Mouse (Mus musculus): ENCODE data around the gene Ticrr.

Ticrr gene

DNA sequence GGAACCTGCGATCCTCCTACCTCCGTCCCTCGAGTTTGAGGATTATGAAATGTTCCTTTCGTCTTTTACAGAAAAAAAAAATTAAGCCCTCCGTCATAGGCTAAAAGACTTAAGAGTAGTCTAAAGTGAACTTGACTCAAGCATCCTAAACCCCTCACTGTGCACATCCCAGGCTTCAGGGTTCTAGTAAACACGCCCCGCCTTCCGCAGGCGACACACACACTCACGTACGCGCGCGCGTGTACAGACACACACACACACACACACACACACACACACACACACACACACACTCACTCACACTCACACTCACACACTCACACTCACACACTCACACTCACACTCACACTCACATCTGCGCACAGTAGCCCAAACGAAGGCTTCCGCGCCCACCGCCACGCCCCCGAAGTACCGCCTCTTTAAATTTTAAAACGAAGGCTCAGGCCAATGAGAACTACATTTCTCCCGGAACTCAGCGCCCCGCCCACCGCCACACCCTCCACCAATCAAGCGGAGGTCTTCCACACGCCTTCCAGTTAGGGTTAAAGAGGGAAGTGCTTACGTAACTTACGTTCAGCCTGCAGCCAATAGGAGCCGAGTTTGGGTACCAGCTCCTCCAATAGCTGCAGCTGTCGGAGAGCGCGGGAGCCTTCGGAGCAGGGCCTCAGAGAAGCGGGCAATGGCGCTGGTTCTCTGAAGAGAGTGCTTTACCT is at the start of gene Ticrr:
Ticrr (plus strand) TSS at position 619 of the 713 bp plus-strand sequence.
- peak; percentile 95 for DNase-seq (ENCODE audit: low spot score)

DNA sequence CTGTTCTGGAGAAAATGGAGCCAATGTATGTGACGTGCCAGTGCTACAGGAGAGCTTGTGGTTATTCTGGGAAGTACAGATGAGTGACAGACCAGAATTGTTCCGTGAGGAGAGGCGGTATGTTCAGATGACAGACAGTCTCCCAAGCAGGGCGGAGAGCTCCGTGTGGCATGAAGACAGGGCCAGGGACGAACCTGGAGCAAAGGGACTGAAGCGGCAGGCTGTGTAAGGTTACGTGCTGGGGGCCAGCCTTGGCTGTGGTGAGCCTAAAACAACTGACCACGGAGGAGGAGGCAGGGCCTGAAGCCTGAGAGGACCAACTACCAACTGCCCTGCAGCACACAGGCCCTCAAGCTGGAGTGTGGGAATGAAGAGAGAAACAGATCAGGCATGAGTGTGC is 48.1 kb upstream of the Ticrr start:
- no peak for DNase-seq (ENCODE audit: low spot score)

GRCm38 (mm10) chr7:79612783-79613182 is 47.2 kb upstream of the Ticrr start:
- no peak for DNase-seq (ENCODE audit: low spot score)

DNA sequence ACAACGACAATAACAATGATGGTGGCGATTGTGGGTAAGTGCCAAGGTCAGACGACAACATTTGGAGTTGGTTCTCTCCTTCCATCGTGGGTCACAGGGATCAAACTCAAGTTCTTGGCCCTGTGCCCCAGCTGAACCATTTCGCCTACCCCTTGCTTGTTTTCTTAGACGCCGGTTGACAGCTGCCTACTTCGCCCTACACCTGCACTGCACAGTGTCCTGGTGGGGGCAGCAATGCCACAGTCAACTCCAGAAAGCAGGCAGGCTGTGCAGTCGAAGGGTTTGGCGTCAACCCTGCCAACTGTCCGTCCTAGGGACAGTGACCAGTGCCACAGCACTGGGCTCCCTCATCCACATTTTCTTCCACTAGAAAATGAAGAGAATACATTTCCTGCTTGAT is 46.7 kb upstream of the Ticrr start:
- no peak for DNase-seq (ENCODE audit: low spot score)

DNA sequence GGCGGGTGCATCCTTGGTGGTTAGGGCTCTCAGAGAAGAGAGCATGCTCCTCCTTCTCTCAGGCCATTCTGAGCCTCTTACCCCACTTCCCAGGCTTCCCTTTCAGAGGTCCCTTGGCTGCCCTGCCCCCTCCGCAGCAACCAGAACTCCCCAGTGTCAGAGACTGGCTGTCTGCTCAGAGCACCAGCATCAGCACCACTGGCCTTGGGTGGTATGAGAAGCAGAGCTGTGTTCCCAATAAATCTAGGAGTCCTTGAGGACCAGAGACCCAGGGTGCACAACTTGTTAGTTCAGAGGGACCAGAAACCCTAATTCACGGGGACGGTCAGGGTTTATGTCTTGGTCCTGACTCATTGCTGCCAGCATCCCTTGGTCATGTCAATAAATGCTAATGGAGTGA is 45.0 kb upstream of the Ticrr start:
- DNase-seq (ENCODE audit: low spot score): no peak

- no peak for DNase-seq (ENCODE audit: low spot score)
Measured at GRCm38 (mm10) chr7:79615941-79616340, 44.1 kb upstream of the Ticrr start.

GRCm38 (mm10) chr7:79617418-79617817 is 42.6 kb upstream of the Ticrr start, which contains the start of gene Rhcg:
Rhcg (minus strand) TSS chr7:79617657.
- DNase-seq (ENCODE audit: low spot score): no peak

GRCm38 (mm10) chr7:79619493-79619892 is 40.5 kb upstream of the Ticrr start:
- DNase-seq (ENCODE audit: low spot score): no peak

- no peak for DNase-seq (ENCODE audit: low spot score)
Measured at GRCm38 (mm10) chr7:79623086-79623485, 36.9 kb upstream of the Ticrr start.

DNA sequence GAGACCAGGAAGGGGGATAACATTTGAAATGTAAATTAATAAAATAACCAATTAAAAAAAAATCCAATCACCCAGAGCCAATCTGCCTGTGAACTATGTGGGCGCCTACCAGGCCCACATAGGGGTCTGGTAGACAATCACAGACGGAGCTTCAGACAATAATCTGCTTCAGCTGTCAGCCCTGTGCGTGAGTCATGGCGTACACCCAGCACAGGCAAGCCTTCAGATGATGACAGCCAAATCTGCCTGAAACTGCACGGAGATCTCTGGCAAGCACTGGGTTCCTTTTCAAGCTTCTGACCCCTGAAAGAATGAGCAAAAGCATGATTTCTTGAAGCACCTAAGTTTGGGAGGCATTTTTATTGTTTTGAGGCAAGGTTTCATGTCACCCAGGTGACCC is 33.8 kb upstream of the Ticrr start:
- no peak for DNase-seq (ENCODE audit: low spot score)

DNA sequence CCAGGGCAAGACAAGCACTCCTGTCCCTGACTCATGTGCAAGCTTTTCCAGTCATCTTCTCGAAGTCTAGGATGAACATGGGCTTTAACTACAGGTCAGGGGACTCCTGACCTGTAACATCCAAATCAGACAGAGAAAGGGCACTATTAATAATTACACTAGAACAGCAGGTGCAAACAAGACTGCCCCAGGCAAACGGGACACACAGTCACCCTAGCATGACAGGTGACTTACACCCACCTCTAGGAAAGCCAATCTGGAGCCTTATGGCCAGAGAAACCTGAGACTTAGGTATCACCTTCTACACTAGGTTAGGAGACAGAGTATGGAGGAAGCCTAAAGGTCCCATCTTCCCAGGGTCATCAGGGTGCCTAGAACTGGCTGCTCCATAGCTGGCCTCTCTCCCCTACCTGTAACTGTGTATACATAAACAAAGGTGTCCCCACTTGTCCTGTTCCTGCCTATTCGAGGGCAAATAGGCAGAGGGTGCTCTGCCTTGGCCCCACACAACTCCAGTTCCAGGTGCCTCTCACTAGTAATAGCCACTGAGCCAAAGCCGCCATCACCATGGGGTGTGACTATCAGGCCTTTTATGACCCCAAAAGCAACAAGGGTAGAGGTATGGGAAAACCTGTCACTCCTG is 31.6 kb upstream of the Ticrr start:
- no peak for DNase-seq (ENCODE audit: low spot score)

DNA sequence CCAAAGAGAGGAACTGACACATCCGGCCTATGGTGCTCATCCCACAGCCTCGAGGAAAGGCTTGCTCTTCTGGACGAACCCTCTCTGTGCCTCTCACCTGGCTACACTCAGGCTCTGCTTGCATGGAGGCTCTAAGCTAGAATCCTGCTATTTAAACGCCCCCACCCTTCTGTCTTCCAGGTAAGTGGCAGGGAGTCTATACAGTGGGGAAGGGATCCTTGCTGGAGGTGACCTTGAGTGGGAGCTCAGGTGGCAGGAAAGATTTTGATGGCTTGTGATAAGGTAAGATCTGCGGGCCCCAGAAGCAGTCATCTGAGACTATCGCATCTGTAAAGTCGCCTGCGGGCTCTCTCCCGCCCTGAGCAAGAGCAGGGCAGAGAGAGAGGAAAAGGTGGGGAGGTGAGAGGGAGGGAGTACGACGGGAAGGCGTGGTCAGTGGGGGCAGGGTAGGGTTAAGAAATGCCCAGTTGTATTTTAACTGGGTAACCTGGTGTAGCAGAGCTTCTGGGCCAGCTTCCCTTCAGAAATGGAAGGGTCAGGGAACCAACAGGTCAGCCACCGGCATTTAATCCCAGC is 28.1 kb upstream of the Ticrr start:
- no peak for DNase-seq (ENCODE audit: low spot score)

DNA sequence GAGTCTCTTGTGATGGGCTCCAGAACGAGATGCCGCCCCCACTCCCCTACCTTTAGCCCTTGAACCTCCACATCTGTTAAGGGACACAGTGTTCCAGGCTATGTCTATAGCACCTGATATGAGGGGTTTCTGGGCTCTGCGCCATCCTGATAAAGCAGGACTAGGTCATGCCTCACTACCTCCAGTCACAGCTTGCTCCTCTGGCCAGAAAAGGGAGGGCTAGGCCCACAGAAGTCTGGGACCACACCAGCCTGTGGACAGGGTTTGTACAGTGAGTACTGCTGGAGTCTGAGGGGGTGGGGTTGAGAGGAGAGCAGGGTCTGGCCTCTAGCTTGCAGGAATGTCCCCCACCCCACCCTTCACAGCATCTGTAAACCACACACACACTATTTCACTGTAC is 12.8 kb upstream of the Ticrr start:
- DNase-seq (ENCODE audit: low spot score): no peak

- no peak for DNase-seq (ENCODE audit: low spot score)
Measured at GRCm38 (mm10) chr7:79649005-79649404, 11.0 kb upstream of the Ticrr start.

DNA sequence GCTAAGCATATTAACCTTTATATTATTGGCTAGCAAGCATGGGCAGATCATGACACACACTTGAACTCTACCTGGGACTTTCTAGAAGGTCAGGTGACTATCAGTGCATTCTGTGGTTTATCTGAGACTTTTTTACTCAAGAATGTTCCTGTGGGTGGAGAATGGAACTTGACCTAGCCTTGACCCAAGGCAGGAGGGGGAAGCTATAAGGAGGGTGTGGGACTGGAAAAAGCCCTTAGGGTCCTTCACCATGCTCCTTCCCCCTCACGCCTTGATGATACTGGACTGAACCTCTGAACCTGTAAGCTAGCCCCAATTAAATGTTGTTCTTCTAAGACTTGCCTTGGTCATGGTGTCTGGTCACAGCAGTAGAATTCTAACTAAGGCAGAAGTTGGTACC is 5.8 kb upstream of the Ticrr start:
- DNase-seq (ENCODE audit: low spot score): no peak

- no peak for DNase-seq (ENCODE audit: low spot score)
Measured at GRCm38 (mm10) chr7:79654586-79654985, 5.4 kb upstream of the Ticrr start.

DNA sequence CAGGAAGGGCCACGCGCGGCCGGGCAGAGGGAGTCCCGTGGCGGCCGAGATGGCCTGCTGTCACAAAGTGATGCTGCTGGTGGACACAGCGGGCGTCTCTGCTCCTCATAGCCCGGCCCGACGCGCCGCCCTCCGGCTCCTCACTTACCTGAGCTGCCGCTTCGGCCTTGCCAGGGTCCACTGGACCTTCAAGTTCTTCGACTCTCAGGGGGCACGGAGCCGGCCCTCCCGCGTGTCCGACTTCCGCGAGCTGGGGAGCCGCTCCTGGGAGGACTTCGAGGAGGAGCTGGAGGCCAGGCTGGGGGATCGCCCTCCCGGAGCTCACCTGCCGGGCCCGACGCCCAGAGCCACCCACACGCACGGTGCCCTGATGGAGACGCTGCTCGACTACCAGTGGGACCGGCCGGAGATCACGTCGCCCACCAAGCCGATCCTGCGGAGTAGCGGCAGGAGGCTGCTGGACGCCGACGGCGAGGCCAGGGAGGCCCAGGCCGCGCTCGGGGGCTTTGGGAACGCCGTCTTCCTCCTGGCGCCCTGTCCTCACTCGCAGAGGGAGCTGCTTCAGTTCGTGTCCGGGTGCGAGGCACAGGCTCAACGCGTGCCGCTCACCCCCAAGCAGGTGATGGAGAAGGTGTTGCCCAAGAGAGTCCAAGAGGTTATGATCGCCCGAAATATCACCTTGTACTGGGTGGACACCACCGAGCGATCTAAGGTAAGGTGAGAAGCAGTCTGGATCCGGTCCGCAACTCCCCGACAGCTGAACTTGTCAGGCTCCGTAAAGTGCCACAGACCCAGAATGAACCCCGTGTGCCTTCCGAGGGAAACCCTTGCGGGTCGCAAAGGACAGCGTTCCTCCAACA is 525 bp downstream of the Ticrr start:
- no peak for DNase-seq (ENCODE audit: low spot score)

DNA sequence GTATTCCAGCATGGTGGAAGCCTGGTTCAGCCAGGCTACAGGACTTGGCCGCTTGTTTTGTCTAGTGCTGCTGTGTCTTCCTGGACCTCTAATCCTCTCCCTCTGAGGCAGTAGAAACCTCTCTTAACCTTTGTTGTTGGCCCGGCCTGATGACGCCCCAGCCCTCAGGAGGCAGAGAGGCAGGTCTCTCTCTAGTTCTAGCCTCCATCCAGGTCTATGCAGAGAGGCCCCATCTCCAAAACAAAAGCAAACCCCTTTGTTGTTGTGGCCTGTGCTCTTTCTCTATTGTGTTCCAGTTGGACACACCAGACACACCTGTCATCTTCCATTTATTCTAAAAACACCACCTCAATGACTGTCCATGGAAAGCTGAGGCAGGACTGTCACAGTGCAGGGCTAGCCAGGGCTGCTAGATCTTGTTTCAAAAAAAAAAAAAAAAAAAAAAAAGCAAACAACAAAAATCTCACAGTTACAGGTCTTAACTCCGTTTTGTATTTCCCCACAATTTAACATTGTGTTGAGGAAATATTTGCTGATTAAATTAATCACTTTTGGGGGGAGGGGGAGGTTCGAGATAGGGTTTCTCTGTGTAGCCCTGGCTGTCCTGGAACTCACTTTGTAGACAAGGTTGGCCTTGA is 1.4 kb downstream of the Ticrr start:
- no peak for DNase-seq (ENCODE audit: low spot score)

GRCm38 (mm10) chr7:79666690-79667089 is 6.7 kb downstream of the Ticrr start:
- no peak for DNase-seq (ENCODE audit: low spot score)

DNA sequence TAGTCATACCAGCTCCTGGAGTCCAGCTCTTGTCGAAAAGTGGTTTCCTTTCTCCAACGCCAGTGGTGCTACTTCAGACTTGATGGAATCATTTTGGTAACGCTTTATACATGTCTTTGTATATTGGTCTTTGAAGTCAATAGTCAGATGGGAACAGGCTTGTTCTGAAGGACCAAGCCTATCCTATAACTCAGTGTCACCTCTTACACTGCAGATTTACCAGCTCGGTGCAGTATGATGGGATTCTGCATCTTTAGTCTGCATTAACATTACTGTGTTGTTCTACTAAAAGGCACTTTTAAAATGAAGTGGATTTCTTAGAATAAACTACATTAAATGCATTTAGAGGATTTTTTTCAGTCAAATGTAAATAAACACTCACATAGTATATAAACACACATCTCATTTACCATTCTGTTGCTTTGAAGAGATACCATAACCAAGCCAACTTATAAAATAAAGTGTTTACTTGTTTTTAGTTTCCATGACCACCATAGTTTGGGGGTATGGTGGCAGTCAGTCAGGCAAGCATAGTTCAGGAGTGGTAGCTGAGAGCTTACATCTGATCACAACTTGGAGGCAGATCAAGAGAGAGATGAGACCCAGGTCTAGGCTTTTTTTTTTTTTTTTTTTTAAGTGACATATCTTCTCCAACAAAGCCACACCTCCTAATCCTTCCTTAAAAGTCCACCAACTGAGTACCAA is 11.1 kb downstream of the Ticrr start:
- no peak for DNase-seq (ENCODE audit: low spot score)

- no peak for DNase-seq (ENCODE audit: low spot score)
Measured at GRCm38 (mm10) chr7:79679186-79679585, 19.2 kb downstream of the Ticrr start.

All from ovary, adult 18-20 months (tissue).